Mouse (Mus musculus) G1E (cell line): ENCODE results near the gene Glp1r.

Source experiments
- CTCF ChIP-seq: IDR thresholded peaks from 2 replicates; pipeline ENCODE4 v1.5.1; 2012; ENCODE audit warnings: low read depth, low read length, inconsistent platforms, mixed read lengths
- POLR2AphosphoS5 ChIP-seq: IDR thresholded peaks from 2 replicates; pipeline ENCODE4 v1.6.1; 2012; ENCODE audit warnings: low read depth, low read length, inconsistent platforms; ENCODE audit not compliant: insufficient replicate concordance
- TAL1 ChIP-seq: conservative IDR thresholded peaks from 2 replicates; pipeline ENCODE4 v1.6.1; 2012; ENCODE audit warnings: low read depth, low read length, inconsistent platforms, mixed read lengths

DNA sequence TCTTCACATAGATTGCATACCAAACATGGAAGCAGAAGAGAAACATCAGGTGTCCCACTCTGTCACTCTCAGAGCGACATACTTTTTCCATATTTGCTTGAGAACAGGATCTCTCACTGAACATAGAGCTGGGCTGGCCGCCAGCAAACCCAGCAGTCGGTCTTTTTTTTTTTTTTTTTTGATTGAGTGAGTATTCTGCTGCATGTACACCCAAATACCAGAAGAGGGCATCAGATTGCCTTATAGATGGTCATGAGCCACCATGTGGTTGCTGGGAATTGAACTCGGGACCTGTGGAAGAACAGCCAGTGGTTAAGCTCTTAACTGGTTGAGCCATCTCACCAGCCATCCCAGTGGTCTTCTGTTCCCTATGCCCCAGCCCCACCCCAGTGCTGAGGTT, 21.9 kb downstream of the Glp1r start:
- TF ChIP-seq POLR2AphosphoS5: no peak
- TF ChIP-seq CTCF: no peak
- TF ChIP-seq TAL1: no peak
